ENCODE assay signal across 1 mouse cellular context in genomic region chr19:10947219-10947618, GRCm38 (mm10).
TF ChIP-seq lines count a peak whose summit lies in the region.

No protein-coding gene starts in this region.

TF ChIP-seq in MEL, 35 proteins besides CTCF, POLR2A, EP300 and RAD21 (continued from another document):
- TF ChIP-seq MYC (IDR thresholded peaks at IDR 0.05; ENCODE audit: low read depth, low read length) (no peak), NELFE (IDR thresholded peaks at IDR 0.05; ENCODE audit: low read depth, low read length) (no peak; the same call in 1 of the 2 replicates), TAL1 (IDR thresholded peaks at IDR 0.05; ENCODE audit: low read length) (no peak), ZMIZ1 (IDR thresholded peaks at IDR 0.05; ENCODE audit: low read depth, low read length) (no peak), POLR2AphosphoS2 (IDR thresholded peaks at IDR 0.05; ENCODE audit: low read length) (no peak), JUND (IDR thresholded peaks at IDR 0.05; ENCODE audit: low read depth, low read length) (no peak), NRF1 (IDR thresholded peaks at IDR 0.05; ENCODE audit: insufficient read depth, low read depth, low read length, poor library complexity, severe bottlenecking) (no peak), HCFC1 (IDR thresholded peaks at IDR 0.05; ENCODE audit: low read depth, low read length) (no peak), MXI1 (IDR thresholded peaks at IDR 0.05; ENCODE audit: low read depth, low read length) (peak; percentile 24; the same call in 1 of the 2 replicates), USF2 (IDR thresholded peaks at IDR 0.05; ENCODE audit: borderline replicate concordance in 1 of 2, insufficient read depth in 1 of 2, low read depth in 1 of 2, low read length in 2 of 2) (no peak), GATA1 (IDR thresholded peaks at IDR 0.05; ENCODE audit: low read depth, low read length) (no peak), GABPA (IDR thresholded peaks at IDR 0.05; ENCODE audit: low read depth, low read length) (no peak), MAZ (IDR thresholded peaks at IDR 0.05; ENCODE audit: low read depth, low read length) (no peak), SIN3A (IDR thresholded peaks at IDR 0.05; ENCODE audit: low read length) (0 out of 2 replicates have a peak, but pooled peaks have one; percentile 19), USF1 (IDR thresholded peaks at IDR 0.05; ENCODE audit: low read depth, low read length) (no peak), CHD1 (IDR thresholded peaks at IDR 0.05; ENCODE audit: low read depth, low read length) (0 out of 2 replicates have a peak, but pooled peaks have one; percentile 51), RCOR1 (IDR thresholded peaks at IDR 0.05; ENCODE audit: low read depth, low read length) (no peak), CHD2 (IDR thresholded peaks at IDR 0.05; ENCODE audit: low read length) (no peak)
